Mouse (Mus musculus) brown adipose tissue, adult 24 weeks (tissue): ENCODE measurements around the gene Olfr1392. TPM values are rescaled to one million over a fixed set of nuclear protein-coding genes. Genes with fewer than 3 reads are reported as not detected.

Experiments
- H3K27ac ChIP-seq: fragments of 200-500 bp; replicated peaks from 2 replicates; pipeline ENCODE4 v1.5.1; 2012; ENCODE audit warnings: low read depth, mild to moderate bottlenecking, low read length
- H3K4me1 ChIP-seq: fragments of 200-500 bp; 2 replicates; pipeline ENCODE4 v1.6.1; 2012; ENCODE audit warnings: low read length, mixed read lengths; ENCODE audit not compliant: control insufficient read depth, insufficient read depth, insufficient read length
- H3K4me3 ChIP-seq: fragments of 200-500 bp; 2 replicates; pipeline ENCODE4 v1.5.1; 2012; ENCODE audit warnings: low read depth, mild to moderate bottlenecking, low read length, moderate library complexity; ENCODE audit not compliant: insufficient read depth
- polyA plus RNA-seq: library from polyadenylated mRNA; stranded (reverse); fragments of >200 nt; gene quantifications from 2 replicates; pipeline ENCODE4 v1.2.4, GENCODE M21; 2012; ENCODE audit not compliant: missing spikeins, insufficient read depth, insufficient read length

Gene Olfr1392
- polyA plus RNA-seq, 1 experiment = not detected

DNA sequence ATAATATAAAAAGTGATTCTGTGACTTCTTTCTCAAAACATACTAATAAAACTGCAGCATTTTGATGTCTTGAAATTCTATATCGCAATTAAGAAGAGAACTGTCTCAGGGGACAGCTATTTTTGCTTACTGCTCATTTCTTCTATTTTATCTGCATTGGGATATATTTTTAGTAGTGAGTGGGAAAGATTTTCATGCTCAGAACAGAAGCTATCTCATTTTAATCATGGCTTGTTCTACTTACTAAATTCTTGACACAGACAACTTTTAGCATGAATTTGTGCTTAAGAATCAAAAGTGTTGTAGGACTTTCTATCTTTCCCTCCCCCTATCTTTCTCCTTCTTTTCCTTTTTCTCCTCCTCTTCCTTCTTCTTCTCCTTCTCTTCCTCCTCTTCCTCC, 44.6 kb downstream of the Olfr1392 start:
- Histone ChIP-seq H3K27ac (no peak overlapping the region), H3K4me1 (no peaks in the 10 kb centered on the region), H3K4me3 (no peak overlapping the region)

DNA sequence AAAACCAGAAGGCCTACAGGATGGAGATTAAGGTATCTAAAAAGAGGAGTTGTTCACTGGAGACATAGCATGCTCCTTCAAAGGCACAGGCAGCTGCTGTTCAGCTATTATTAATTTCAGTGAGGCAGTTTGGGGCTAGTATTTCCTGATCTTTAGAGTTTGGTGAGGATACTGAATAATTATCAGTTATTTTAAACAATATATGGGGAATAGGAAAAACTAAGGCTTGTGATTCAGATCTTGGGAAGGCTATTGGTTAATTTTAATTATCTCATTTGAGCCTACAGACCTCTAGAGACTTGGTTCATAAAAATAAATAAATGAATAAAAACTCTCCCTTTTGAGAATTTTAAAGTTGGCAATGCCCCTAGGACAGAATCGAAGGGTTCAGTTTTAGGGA, 49.8 kb downstream of the Olfr1392 start, which contains the start of gene Olfr1390:
TSS of gene Olfr1390 (plus strand) at position 301 of the 400 bp plus-strand sequence.
- no peak within 1 kb of the TSS for H3K27ac ChIP-seq

DNA sequence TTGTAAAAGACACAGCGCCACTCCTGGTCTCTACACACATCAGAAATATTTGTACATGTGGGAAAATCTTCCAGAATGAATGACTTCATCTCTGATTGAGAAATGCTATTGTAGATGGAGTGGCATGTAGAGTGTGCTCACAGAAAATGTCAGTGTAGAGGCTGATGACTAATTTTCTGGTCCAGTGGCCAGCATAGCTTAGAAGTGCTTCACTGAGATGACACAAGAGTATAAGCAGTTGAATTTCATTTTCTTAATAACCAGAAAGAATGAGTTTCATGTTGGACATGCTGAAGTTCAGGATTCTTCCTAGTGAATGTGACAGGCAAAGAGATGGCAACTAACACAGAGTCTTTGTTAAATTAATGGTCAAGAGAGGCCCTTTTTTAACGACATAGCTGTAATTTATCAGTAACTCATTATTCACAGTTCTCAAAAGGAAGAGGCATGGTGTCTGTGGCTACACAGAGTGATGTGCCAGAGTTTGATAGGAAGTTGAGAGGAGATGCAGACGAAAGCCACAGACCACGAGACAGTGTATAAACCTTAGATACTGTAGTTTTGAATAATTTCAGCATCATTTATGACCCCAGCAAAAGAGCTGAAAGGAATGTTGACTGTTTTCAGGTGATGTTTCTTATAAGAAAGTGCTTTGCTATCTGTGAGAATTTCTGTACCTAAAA, 52.2 kb downstream of the Olfr1392 start:
- H3K27ac ChIP-seq = no peak overlapping the region
- H3K4me3 ChIP-seq = no peak overlapping the region
- H3K4me1 ChIP-seq = no peaks in the 10 kb centered on the region

More for the DNA sequence above, 49.8 kb downstream of the Olfr1392 start, which contains the start of gene Olfr1390:
- Histone ChIP-seq H3K4me3 (no peak within 1 kb of the TSS), H3K4me1 (no peaks in the 10 kb centered on the region)

Other genes with a start within 250 kb of the Olfr1392 start
- 1.8 and 4.0 TPM in 2 replicates for gene 9930111J21Rik2, start 234.0 kb upstream of the Olfr1392 start, polyA plus RNA-seq
- gene Tgtp2, start 221.1 kb upstream of the Olfr1392 start, polyA plus RNA-seq = 19.9 and 29.5 TPM in 2 replicates
- gene Ifi47, start 208.7 kb upstream of the Olfr1392 start, polyA plus RNA-seq = 2.9 and 4.6 TPM in 2 replicates
- 0.38 TPM in 1 of 2 replicates, not detected in the other for gene Olfr1396, start 170.4 kb upstream of the Olfr1392 start, polyA plus RNA-seq
- not detected in 2 replicates for gene Olfr1395, start 143.0 kb upstream of the Olfr1392 start, polyA plus RNA-seq
- not detected in 2 replicates for gene Olfr1394, start 130.9 kb upstream of the Olfr1392 start, polyA plus RNA-seq
- 12.3 and 23.2 TPM in 2 replicates for gene Btnl9, start 98.1 kb upstream of the Olfr1392 start, polyA plus RNA-seq
- 10.4 and 14.4 TPM in 2 replicates for gene Zfp62, start 82.0 kb upstream of the Olfr1392 start, polyA plus RNA-seq
- gene Mgat1, start 41.1 kb upstream of the Olfr1392 start, polyA plus RNA-seq = 19.3 and 30.6 TPM in 2 replicates
- gene Olfr1393, start 7.0 kb upstream of the Olfr1392 start, polyA plus RNA-seq = not detected in 2 replicates
- not detected in 2 replicates for gene Olfr10, start 19.5 kb downstream of the Olfr1392 start, polyA plus RNA-seq
- not detected in 2 replicates for gene Olfr1391, start 37.5 kb downstream of the Olfr1392 start, polyA plus RNA-seq
- gene Olfr1390, start 49.9 kb downstream of the Olfr1392 start, polyA plus RNA-seq = not detected in 2 replicates
- gene Olfr1389, start 137.8 kb downstream of the Olfr1392 start, polyA plus RNA-seq = not detected in 2 replicates
- gene Olfr1388, start 151.3 kb downstream of the Olfr1392 start, polyA plus RNA-seq = not detected in 2 replicates
- not detected in 2 replicates for gene Olfr1387, start 170.1 kb downstream of the Olfr1392 start, polyA plus RNA-seq
- not detected in 2 replicates for gene Olfr1386, start 179.8 kb downstream of the Olfr1392 start, polyA plus RNA-seq
- not detected in 2 replicates for gene Olfr1385, start 203.8 kb downstream of the Olfr1392 start, polyA plus RNA-seq
- gene Olfr1384, start 221.4 kb downstream of the Olfr1392 start, polyA plus RNA-seq = not detected in 2 replicates
- not detected in 2 replicates for gene Olfr1383, start 234.4 kb downstream of the Olfr1392 start, polyA plus RNA-seq
- gene Olfr1382, start 243.0 kb downstream of the Olfr1392 start, polyA plus RNA-seq = not detected in 2 replicates